Mouse (Mus musculus): ENCODE measurements around the gene Cntn2. TPM values are rescaled to one million over a fixed set of nuclear protein-coding genes. Genes with fewer than 3 reads are reported as not detected.

The Cntn2 gene
- total RNA-seq (2021), result 10 to 100 TPM; 53.2 to 58.8 TPM
- long read RNA-seq, experiment 1, full-length matches to known transcripts, result 3 of 13 reads
- long read RNA-seq, experiment 1, partial matches to known transcripts, result 6 of 13 reads
- long read RNA-seq, experiment 1, other reads (novel, unspliced or antisense), result 4 of 13 reads
- long read RNA-seq, experiment 2, partial matches to known transcripts, result 3 of 11 reads
- long read RNA-seq, experiment 2, other reads (novel, unspliced or antisense), result 8 of 11 reads

- DNase-seq (ENCODE audit: low spot score in 2 of 2), result peak; percentile 75
- intact Hi-C loops (cut with DNase I), result no loop called here
Measured at GRCm38 (mm10) chr1:132542762-132543306, at the start of gene Cntn2. Cntn2 (minus strand) TSS chr1:132543256.

GRCm38 (mm10) chr1:132592145-132592544 is 49.1 kb upstream of the Cntn2 start:
- intact Hi-C loops (cut with DNase I), result loop anchor here (10.0 kb wide), 1 partner anchor 207 kb away; no protein-coding TSS in a partner anchor
- no peak for DNase-seq (ENCODE audit: low spot score in 2 of 2)

- peak in 1 of 2 experiments; percentile 33 for DNase-seq (ENCODE audit: low spot score in 2 of 2)
- intact Hi-C loops (cut with DNase I), result loop anchor here (10.0 kb wide), 1 partner anchor 207 kb away; no protein-coding TSS in a partner anchor
Measured at GRCm38 (mm10) chr1:132591399-132591930, 48.4 kb upstream of the Cntn2 start.

GRCm38 (mm10) chr1:132586679-132587201 is 43.7 kb upstream of the Cntn2 start:
- no peak for DNase-seq (ENCODE audit: low spot score in 2 of 2)
- intact Hi-C loops (cut with DNase I), result no loop called here

GRCm38 (mm10) chr1:132585376-132585775 is 42.3 kb upstream of the Cntn2 start:
- intact Hi-C loops (cut with DNase I), result no loop called here
- no peak for DNase-seq (ENCODE audit: low spot score in 2 of 2)

GRCm38 (mm10) chr1:132582998-132583604 is 40.0 kb upstream of the Cntn2 start:
- intact Hi-C loops (cut with DNase I), result no loop called here
- DNase-seq (ENCODE audit: low spot score in 2 of 2), result peak in 1 of 2 experiments; percentile 54

- intact Hi-C loops (cut with DNase I), result no loop called here
- no peak for DNase-seq (ENCODE audit: low spot score in 2 of 2)
Measured at GRCm38 (mm10) chr1:132581845-132582839, 39.1 kb upstream of the Cntn2 start.

- intact Hi-C loops (cut with DNase I), result no loop called here
Measured at GRCm38 (mm10) chr1:132580063-132580462, 37.0 kb upstream of the Cntn2 start.

GRCm38 (mm10) chr1:132576845-132577244 is 33.8 kb upstream of the Cntn2 start:
- intact Hi-C loops (cut with DNase I), result no loop called here
- no peak for DNase-seq (ENCODE audit: low spot score in 2 of 2)

More at GRCm38 (mm10) chr1:132580063-132580462, 37.0 kb upstream of the Cntn2 start:
- DNase-seq (ENCODE audit: low spot score in 2 of 2), result no peak

- DNase-seq (ENCODE audit: low spot score in 2 of 2), result no peak
- intact Hi-C loops (cut with DNase I), result no loop called here
Measured at GRCm38 (mm10) chr1:132572851-132573250, 29.8 kb upstream of the Cntn2 start.

GRCm38 (mm10) chr1:132571613-132572012 is 28.6 kb upstream of the Cntn2 start:
- intact Hi-C loops (cut with DNase I), result no loop called here
- no peak for DNase-seq (ENCODE audit: low spot score in 2 of 2)

- no peak for DNase-seq (ENCODE audit: low spot score in 2 of 2)
- intact Hi-C loops (cut with DNase I), result no loop called here
Measured at GRCm38 (mm10) chr1:132570906-132571305, 27.9 kb upstream of the Cntn2 start.

GRCm38 (mm10) chr1:132570068-132570780 is 27.2 kb upstream of the Cntn2 start:
- intact Hi-C loops (cut with DNase I), result no loop called here
- DNase-seq (ENCODE audit: low spot score in 2 of 2), result no peak

- intact Hi-C loops (cut with DNase I), result no loop called here
- peak in 1 of 2 experiments; percentile 54 for DNase-seq (ENCODE audit: low spot score in 2 of 2)
Measured at GRCm38 (mm10) chr1:132569516-132569915, 26.5 kb upstream of the Cntn2 start.

GRCm38 (mm10) chr1:132567336-132568125 is 24.5 kb upstream of the Cntn2 start:
- DNase-seq (ENCODE audit: low spot score in 2 of 2), result no peak
- intact Hi-C loops (cut with DNase I), result no loop called here

GRCm38 (mm10) chr1:132565766-132566165 is 22.7 kb upstream of the Cntn2 start:
- intact Hi-C loops (cut with DNase I), result no loop called here
- no peak for DNase-seq (ENCODE audit: low spot score in 2 of 2)

- intact Hi-C loops (cut with DNase I), result no loop called here
- no peak for DNase-seq (ENCODE audit: low spot score in 2 of 2)
Measured at GRCm38 (mm10) chr1:132564946-132565345, 21.9 kb upstream of the Cntn2 start.

GRCm38 (mm10) chr1:132562337-132562795 is 19.3 kb upstream of the Cntn2 start:
- intact Hi-C loops (cut with DNase I), result no loop called here
- no peak for DNase-seq (ENCODE audit: low spot score in 2 of 2)

Data from left cerebral cortex, postnatal 14 days (tissue).